Mouse (Mus musculus) lung, postnatal 0 days (tissue): ENCODE measurements at regions not wholly inside any gene's neighbourhood (a gene's known extent, or its start where the extent isn't known, plus 50 kb on each side); places are given as distances from the start of the nearest gene placed in this dataset.

Experiments
- CTCF ChIP-seq: IDR thresholded peaks from 2 replicates; pipeline ENCODE4 v1.5.1; 2016; ENCODE audit warnings: antibody characterized with exemption, mild to moderate bottlenecking
- EP300 ChIP-seq: IDR thresholded peaks from 2 replicates; pipeline ENCODE4 v1.6.1; 2016; ENCODE audit warnings: antibody characterized with exemption, mild to moderate bottlenecking, control low read depth

- TF ChIP-seq EP300 (no peak), CTCF (peak; percentile 75)
Observed at GRCm38 (mm10) chr16:5406711-5407110, 150.9 kb upstream of the Eef2kmt start.
